Mouse (Mus musculus): ENCODE measurements around the gene Myrf.

DNA sequence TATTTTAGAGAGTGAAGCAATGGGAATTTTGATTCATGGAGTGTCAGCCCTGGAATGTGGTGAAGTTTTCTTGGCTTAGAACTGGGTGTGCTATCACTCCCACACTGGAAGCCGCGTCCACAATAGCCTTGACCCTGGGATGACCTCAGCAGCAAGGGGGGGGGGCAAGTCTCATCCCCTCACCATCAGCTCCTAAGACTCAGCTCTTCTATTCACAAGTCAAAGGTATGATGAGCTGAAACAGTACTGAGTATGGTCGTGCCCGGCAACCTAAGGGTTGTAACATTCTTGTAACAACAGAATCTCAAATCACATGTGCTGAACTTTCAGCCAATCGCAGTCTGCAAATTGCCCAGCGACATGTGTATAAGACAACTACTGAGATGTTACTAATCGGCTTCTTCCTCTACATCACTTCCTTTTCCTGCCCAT is 63.6 kb downstream of the Myrf start:
- no peak for TF ChIP-seq POLR2A (IDR thresholded peaks at IDR 0.05; ENCODE audit: insufficient read depth, low read length)
- TF ChIP-seq CTCF (IDR thresholded peaks at IDR 0.05; ENCODE audit: low read depth, low read length): no peak
- TF ChIP-seq EP300 (IDR thresholded peaks at IDR 0.05; ENCODE audit: insufficient read depth, low read depth, low read length): no peak

Data from ES-Bruce4 (cell line).